Mouse (Mus musculus) R1 (cell line): Measurements from ENCODE around the gene Olfr129.

Source experiments
- DNase-seq: peaks from one replicate; pipeline ENCODE4 v3.0.0-alpha.2; 2018; ENCODE audit warnings: low read depth, low spot score

The Olfr129 gene

DNA sequence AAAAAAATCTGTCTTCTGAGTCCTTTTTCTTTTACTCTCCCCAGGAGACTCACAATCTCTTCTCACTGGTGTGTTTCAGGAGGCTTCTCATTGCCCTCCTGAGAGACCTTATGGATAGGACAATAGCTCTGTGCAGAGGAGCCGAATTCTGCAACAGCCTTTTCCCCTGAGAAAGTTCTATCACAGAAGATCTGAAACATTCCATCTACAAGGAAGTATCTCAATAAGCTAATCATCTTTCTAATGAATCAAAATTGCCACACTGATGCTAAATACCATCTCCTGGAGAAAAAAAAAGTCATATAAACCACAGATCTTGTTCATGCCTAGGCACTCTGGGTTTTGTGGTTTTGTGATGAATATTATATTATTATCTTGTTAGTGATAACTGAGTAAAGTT is at the start of gene Olfr129:
Olfr129 (minus strand) TSS at position 101 of the 400 bp plus-strand sequence.
- DNase-seq, result no peak

DNA sequence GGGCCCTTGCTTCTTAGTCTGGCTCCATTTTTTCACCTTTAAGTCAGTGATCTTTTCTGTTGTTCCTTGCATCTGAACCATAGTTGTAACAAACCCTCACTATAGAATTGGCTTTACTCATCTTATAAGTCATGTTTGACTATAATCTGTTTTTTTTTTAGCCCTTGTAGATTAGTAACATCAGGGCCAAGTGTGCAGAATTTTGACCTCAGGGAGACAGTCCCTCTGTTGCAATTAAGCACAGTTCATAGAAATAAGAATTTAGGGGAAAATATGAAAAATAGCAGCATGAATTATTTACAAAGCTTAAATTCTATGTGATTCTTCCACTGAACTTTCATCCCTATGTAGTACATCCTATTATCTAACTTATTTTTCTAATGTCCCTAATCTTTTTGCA is 28.7 kb upstream of the Olfr129 start, which contains the start of gene Olfr131:
Olfr131 (minus strand) TSS at position 101 of the 400 bp plus-strand sequence.
- DNase-seq, result no peak

- DNase-seq, result no peak
These were observed 22.5 kb upstream of the Olfr129 start for GRCm38 (mm10) chr17:38082364-38082763.

DNA sequence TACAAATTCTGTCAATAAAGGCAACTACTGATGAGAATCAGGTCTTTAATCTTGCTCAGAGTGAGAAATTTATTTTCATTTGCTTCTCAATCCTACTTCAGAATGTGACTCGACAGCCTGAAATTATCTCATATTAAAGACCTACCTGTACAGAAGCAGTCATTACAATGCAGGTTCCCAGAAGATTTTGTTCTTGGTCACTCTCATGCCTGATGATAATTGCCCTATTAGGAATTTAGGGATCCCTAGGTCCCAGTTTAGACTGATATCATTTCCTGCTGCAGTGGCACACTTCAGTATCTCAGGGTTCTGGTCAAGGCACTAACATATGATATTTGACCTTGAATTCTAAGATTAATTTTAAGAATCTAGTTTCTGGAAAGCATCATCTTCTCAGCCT is 3.7 kb upstream of the Olfr129 start, which contains the start of gene Olfr130:
Olfr130 (plus strand) TSS at position 301 of the 400 bp plus-strand sequence.
- no peak for DNase-seq

DNA sequence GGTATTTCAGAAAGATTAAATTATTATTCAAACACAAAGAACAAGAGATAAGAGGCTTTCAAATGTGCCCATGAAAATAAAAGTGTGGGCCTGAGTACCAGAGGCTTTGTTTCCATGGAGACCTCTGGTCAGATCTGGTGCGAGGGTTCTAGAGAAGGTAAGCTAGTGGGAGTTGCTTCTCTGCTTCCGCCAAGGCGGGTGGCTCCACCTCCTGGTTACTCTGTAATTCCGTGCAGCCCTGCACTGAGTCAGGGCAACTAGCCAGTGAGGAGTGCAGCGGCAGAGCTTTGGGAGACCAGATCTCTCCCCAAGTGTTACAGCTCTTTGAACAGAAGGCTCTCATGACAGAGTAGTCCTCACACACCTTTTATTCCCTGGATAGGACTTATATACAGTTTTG is 33.6 kb downstream of the Olfr129 start:
- DNase-seq, result peak; percentile 88

- DNase-seq, result peak; percentile 81
These were observed 43.5 kb downstream of the Olfr129 start for GRCm38 (mm10) chr17:38016341-38016740.

- peak; percentile 63 for DNase-seq
These were observed 54.9 kb downstream of the Olfr129 start for GRCm38 (mm10) chr17:38004996-38005395.
